Mouse (Mus musculus): ENCODE results near the gene Icam4.

GRCm38 (mm10) chr9:20986952-20987686 is 42.1 kb upstream of the Icam4 start:
- no peak for TF ChIP-seq POLR2A (IDR thresholded peaks at IDR 0.05; ENCODE audit: insufficient read length, low read depth)
- TF ChIP-seq SRF (IDR thresholded peaks at IDR 0.05; ENCODE audit: control insufficient read depth, insufficient read length, low read depth) = no peak
- TF ChIP-seq MYOG (IDR thresholded peaks at IDR 0.05; ENCODE audit: control insufficient read depth in 1 of 3, insufficient read depth in 1 of 3, insufficient read length in 2 of 3, low read depth in 2 of 3) = no peak
- no peak for TF ChIP-seq POLR2AphosphoS2 (IDR thresholded peaks at IDR 0.05; ENCODE audit: insufficient read length, low read depth)
- no peak for TF ChIP-seq MYOD1 (IDR thresholded peaks at IDR 0.05; ENCODE audit: control insufficient read depth in 1 of 3, insufficient read length in 2 of 3, low read depth in 2 of 3)
- TF ChIP-seq E2F4 (IDR thresholded peaks at IDR 0.05; ENCODE audit: insufficient read depth) = no peak
- no peak for TF ChIP-seq USF1 (IDR thresholded peaks at IDR 0.05; ENCODE audit: low read depth)

All from myocyte (in vitro differentiated cells).